Mouse (Mus musculus) stomach, postnatal 0 days (tissue): ENCODE data around the gene Clint1. TPM values are rescaled to one million over a fixed set of nuclear protein-coding genes. Genes with fewer than 3 reads are reported as not detected.

Experiments used
- ATAC-seq: fragments of 200-750 bp; cut with Nextera tagmentation; 2 replicates; pipeline ENCODE4 v1.8.0; 2017; ENCODE audit not compliant: low FRiP score, low TSS enrichment
- DNase-seq: peaks from one replicate; pipeline ENCODE4 v3.0.0-alpha.2; 2016; ENCODE audit warnings: low spot score
- H3K27ac ChIP-seq: fragments of 300-500 bp; sonication (generic); replicated peaks from 2 replicates; pipeline ENCODE4 v1.5.1; 2014; ENCODE audit warnings: mild to moderate bottlenecking, control low read depth
- H3K27me3 ChIP-seq: fragments of 300-500 bp; sonication (generic); 2 replicates; pipeline ENCODE4 v1.6.1; 2014; ENCODE audit warnings: low read length; ENCODE audit not compliant: control insufficient read depth, insufficient read depth
- H3K36me3 ChIP-seq: fragments of 300-500 bp; sonication (generic); 2 replicates; pipeline ENCODE4 v1.6.1; 2014; ENCODE audit warnings: low read length, mixed read lengths; ENCODE audit not compliant: control insufficient read depth, insufficient read depth
- H3K4me1 ChIP-seq: fragments of 300-500 bp; sonication (generic); replicated peaks from 2 replicates; pipeline ENCODE4 v1.6.1; 2014; ENCODE audit warnings: antibody characterized with exemption; ENCODE audit not compliant: control insufficient read depth, insufficient read depth
- H3K4me2 ChIP-seq: fragments of 300-500 bp; sonication (generic); replicated peaks from 2 replicates; pipeline ENCODE4 v1.6.1; 2014; ENCODE audit warnings: low read depth, mild to moderate bottlenecking, control low read depth, moderate library complexity
- H3K4me3 ChIP-seq: fragments of 300-500 bp; sonication (generic); 2 replicates; pipeline ENCODE4 v1.5.1; 2014; ENCODE audit warnings: low read depth, low read length, control low read depth
- H3K9ac ChIP-seq: fragments of 300-500 bp; sonication (generic); 2 replicates; pipeline ENCODE4 v1.6.1; 2014; ENCODE audit warnings: mild to moderate bottlenecking, low read length, control low read depth, mixed read lengths
- H3K9me3 ChIP-seq: fragments of 300-500 bp; sonication (generic); 2 replicates; pipeline ENCODE4 v1.6.1; 2016; ENCODE audit warnings: low read length; ENCODE audit not compliant: control insufficient read depth
- CTCF ChIP-seq: IDR thresholded peaks from 2 replicates; pipeline ENCODE4 v1.5.1; 2016; ENCODE audit warnings: antibody characterized with exemption, low read depth, mild to moderate bottlenecking, moderate library complexity
- EP300 ChIP-seq: optimal IDR thresholded peaks from 2 replicates; pipeline ENCODE3; 2016; ENCODE audit warnings: antibody characterized with exemption
- WGBS: fragments of 180-500 bp; shearing (Covaris S2); extraction: QIAGEN DNeasy Blood & Tissue Kit; methylation state at CpG from one replicate; pipeline ENCODE4 v1.1.7; 2014; 5-methylcytosine and 5-hydroxymethylcytosine counted together
- polyA plus RNA-seq: library from polyadenylated mRNA; unstranded; fragments of >200 nt; fragmentation: Nextera tagmentation; extraction: Ambion mirVana; gene quantifications from 2 replicates; pipeline ENCODE4 v1.2.1, GENCODE M21; 2015

The Clint1 gene
- polyA plus RNA-seq, 1 experiment from 2014 or later, result 56.8 TPM

DNA sequence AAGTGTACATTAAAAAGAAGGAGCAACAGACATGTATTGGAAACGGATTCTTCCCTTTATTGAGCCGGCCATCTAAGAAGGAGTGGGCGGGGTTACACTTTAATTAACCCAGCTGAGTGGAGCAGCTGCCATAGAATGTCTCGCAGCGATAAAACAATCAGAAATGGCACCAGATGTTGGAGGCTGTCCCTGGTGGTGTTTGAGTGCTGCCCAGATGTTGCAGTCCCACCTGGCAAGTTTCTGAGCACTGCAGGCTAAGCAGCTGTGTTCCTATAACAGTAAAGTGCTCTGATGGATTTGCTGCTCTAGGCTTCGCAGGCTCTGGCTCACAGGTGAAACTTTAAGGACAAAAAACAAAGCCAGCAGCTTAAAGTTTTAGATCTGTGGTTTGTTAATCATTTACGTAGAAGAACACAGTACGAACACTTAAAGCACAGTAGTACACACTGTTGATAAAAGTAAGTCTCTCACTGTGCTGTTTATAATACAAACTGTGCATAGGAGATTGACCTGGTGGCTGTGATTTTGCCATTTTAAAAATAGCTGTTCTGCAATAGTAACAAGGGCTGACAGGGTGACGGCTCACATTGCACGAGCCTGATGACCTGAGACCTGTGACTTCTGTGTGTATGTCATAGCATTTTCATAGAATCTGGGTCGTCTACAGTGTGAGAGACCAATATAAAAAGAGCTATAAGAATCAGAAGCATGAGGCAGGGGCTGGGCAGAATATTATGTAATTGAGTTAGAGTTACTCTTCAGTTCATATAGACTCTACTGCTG is 48.6 kb downstream of the Clint1 start:
- Histone ChIP-seq H3K27ac (no peak overlapping the region), H3K27me3 (no peaks in the 10 kb centered on the region), H3K9me3 (no peaks in the 10 kb centered on the region), H3K4me3 (no peak overlapping the region), H3K36me3 (peaks cover 5% of the 10 kb centered on the region; the same call in 1 of the 2 replicates), H3K9ac (no peak overlapping the region), H3K4me2 (no peak overlapping the region), H3K4me1 (no peaks in the 10 kb centered on the region)
- no peak for DNase-seq
- 55% methylated on average over 11 of the region's 11 CpGs for WGBS
- TF ChIP-seq EP300 (no peak), CTCF (no peak)
- no peak for ATAC-seq

DNA sequence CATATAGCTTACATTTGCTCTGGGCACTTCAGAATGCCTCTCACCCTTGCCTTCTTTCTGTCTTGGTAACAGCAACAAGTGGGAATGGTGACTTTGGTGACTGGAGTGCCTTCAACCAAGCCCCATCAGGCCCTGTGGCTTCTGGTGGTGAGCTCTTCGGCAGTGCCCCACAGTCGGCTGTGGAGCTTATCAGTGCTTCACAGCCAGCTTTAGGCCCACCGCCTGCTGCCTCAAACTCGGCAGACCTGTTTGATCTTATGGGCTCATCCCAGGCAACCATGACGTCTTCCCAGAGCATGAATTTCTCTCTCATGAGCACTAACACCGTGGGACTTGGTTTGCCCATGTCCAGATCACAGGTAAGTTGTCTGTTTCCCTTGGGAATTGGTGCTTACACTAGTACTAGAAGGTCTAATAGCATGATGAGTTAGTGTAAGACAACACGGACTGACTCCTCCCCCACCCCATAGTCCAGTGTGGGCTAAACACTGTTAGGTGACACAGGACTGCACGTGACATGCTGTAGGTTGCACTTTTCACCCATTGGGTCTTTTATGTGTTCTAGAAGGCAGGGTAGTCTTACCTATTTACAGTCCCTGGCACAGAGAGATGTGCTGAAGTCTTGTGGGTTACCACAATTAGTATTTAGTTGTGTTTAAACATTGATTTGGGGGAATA is 54.4 kb downstream of the Clint1 start:
- H3K27ac ChIP-seq, result no peak overlapping the region
- no peak overlapping the region for H3K4me2 ChIP-seq
- H3K9ac ChIP-seq, result no peak overlapping the region
- WGBS, result 85% methylated on average over 8 of the region's 8 CpGs
- H3K36me3 ChIP-seq, result peaks cover 24% of the 10 kb centered on the region
- no peak overlapping the region for H3K4me3 ChIP-seq
- ATAC-seq (no peak), DNase-seq (no peak)
- H3K9me3 ChIP-seq, result no peaks in the 10 kb centered on the region
- H3K27me3 ChIP-seq, result no peaks in the 10 kb centered on the region
- TF ChIP-seq EP300 (no peak), CTCF (no peak)
- no peaks in the 10 kb centered on the region for H3K4me1 ChIP-seq

- Histone ChIP-seq H3K4me1 (no peaks in the 10 kb centered on the region), H3K4me3 (no peak overlapping the region), H3K9ac (no peak overlapping the region), H3K4me2 (no peak overlapping the region), H3K27ac (no peak overlapping the region), H3K36me3 (peaks cover 30% of the 10 kb centered on the region), H3K27me3 (no peaks in the 10 kb centered on the region), H3K9me3 (no peaks in the 10 kb centered on the region)
- DNase-seq (no peak), ATAC-seq (no peak)
- no peak for TF ChIP-seq EP300
- TF ChIP-seq CTCF, result no peak
- WGBS, result 71% methylated on average over 5 of the region's 5 CpGs
Measured at GRCm38 (mm10) chr11:45907301-45907700, 55.5 kb downstream of the Clint1 start.

- WGBS, result 89% methylated on average over 7 of the region's 7 CpGs
- DNase-seq (no peak), ATAC-seq (no peak)
- H3K4me1 ChIP-seq, result no peaks in the 10 kb centered on the region
- H3K4me2 ChIP-seq, result no peak overlapping the region
- H3K27ac ChIP-seq, result no peak overlapping the region
- peaks cover 30% of the 10 kb centered on the region for H3K36me3 ChIP-seq
- no peaks in the 10 kb centered on the region for H3K27me3 ChIP-seq
- H3K4me3 ChIP-seq, result no peak overlapping the region
- no peaks in the 10 kb centered on the region for H3K9me3 ChIP-seq
- TF ChIP-seq EP300, result no peak
- TF ChIP-seq CTCF, result no peak
- no peak overlapping the region for H3K9ac ChIP-seq
Measured at GRCm38 (mm10) chr11:45908070-45908469, 56.2 kb downstream of the Clint1 start.

- Histone ChIP-seq H3K9me3 (no peaks in the 10 kb centered on the region), H3K36me3 (peaks cover 30% of the 10 kb centered on the region), H3K4me3 (no peak overlapping the region), H3K27me3 (no peaks in the 10 kb centered on the region), H3K4me2 (no peak overlapping the region), H3K4me1 (no peaks in the 10 kb centered on the region), H3K27ac (no peak overlapping the region), H3K9ac (no peak overlapping the region)
- DNase-seq (no peak), ATAC-seq (no peak)
- 94% methylated on average over 7 of the region's 7 CpGs for WGBS
- TF ChIP-seq EP300 (no peak), CTCF (no peak)
Measured at GRCm38 (mm10) chr11:45908894-45909293, 57.0 kb downstream of the Clint1 start.

DNA sequence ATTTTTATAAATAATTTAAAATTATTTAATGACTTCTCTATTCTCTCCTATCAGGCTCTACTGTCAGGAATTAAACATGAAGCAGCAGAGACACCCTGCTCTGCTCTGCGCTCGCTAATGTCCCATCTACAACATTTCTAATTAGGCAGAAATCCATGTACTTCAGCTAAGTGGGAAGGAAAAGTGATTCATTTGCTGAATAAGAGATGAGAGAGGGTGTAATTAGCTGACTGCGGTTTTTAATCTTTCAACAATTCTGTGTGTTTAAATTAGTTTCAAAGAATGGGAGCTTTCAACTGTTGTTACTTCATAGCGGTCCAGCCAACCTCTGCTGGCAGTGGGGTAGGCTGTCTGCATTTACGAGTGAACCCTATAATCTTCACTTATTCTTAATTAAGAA is 58.9 kb downstream of the Clint1 start:
- no peaks in the 10 kb centered on the region for H3K4me1 ChIP-seq
- DNase-seq (no peak), ATAC-seq (no peak)
- H3K9ac ChIP-seq, result no peak overlapping the region
- no peak overlapping the region for H3K4me3 ChIP-seq
- no peaks in the 10 kb centered on the region for H3K27me3 ChIP-seq
- H3K4me2 ChIP-seq, result no peak overlapping the region
- H3K27ac ChIP-seq, result no peak overlapping the region
- no peaks in the 10 kb centered on the region for H3K9me3 ChIP-seq
- no peak for TF ChIP-seq EP300
- TF ChIP-seq CTCF, result no peak
- H3K36me3 ChIP-seq, result peaks cover 30% of the 10 kb centered on the region
- WGBS, result 95% methylated on average over 5 of the region's 5 CpGs
